Mouse (Mus musculus): ENCODE data around the gene Zscan4e. TPM values are rescaled to one million over a fixed set of nuclear protein-coding genes. Genes with fewer than 3 reads are reported as not detected.
"Not testable (repeated sequence)": the region's sequence is repeated elsewhere in the genome, so short reads cannot be mapped to it uniquely, and the experiment has no call there.

Gene Zscan4e
- not detected in 2 replicates for polyA plus RNA-seq (2015; fragmentation: Nextera tagmentation; extraction: Ambion mirVana)

DNA sequence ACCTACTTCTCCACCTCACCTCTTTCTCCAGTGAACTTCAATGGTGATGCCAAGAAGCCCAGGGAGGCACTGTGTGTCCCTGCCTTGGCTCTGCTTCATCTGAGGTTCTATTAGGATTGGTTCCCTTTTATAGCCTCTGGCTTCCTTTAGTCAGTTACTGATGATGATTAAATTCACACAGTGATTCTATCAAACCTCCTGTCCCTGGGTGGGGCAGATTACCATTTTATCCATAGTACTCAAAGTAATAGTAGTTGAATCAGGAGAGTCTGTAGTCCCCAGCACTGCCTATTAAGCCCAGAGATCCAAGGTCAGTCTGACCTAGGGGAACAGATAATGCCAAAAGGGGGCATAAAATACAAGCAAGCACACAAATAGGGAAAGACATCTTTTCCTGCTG, at the start of gene Zscan4e:
TSS of gene Zscan4e (minus strand) at position 101 of the 400 bp plus-strand sequence.
- not testable (repeated sequence) for H3K9ac ChIP-seq (replicated peaks); H3K27me3 ChIP-seq; ATAC-seq (replicated peaks); H3K4me1 ChIP-seq; H3K4me2 ChIP-seq (replicated peaks); H3K9me3 ChIP-seq; H3K27ac ChIP-seq (replicated peaks); H3K36me3 ChIP-seq; H3K4me3 ChIP-seq

Small RNA genes lying within 50 kb of the gene (microRNA-seq; reads per million reads assigned to microRNA genes)
- gene Gm23087 (not detected), gene Gm26248 (not detected)

Other genes starting within 250 kb of the Zscan4e start
- not detected in 2 replicates for gene Zscan4-ps1, start 241.0 kb downstream of the Zscan4e start, polyA plus RNA-seq (2015; fragmentation: Nextera tagmentation; extraction: Ambion mirVana)
- gene Zscan4d, start 144.5 kb downstream of the Zscan4e start, polyA plus RNA-seq (2015; fragmentation: Nextera tagmentation; extraction: Ambion mirVana) = not detected in 2 replicates
- gene Zscan4f, start 87.2 kb upstream of the Zscan4e start, polyA plus RNA-seq (2015; fragmentation: Nextera tagmentation; extraction: Ambion mirVana) = not detected in 2 replicates
- not detected in 2 replicates for gene Zscan4-ps2, start 203.6 kb upstream of the Zscan4e start, polyA plus RNA-seq (2015; fragmentation: Nextera tagmentation; extraction: Ambion mirVana)

Measured in forebrain, embryonic 15.5 days (tissue).